Mouse (Mus musculus) kidney, postnatal 14 days (tissue): ENCODE measurements around the gene Fam160b1.
A peak's percentile ranks its signal among the peaks of the same experiment; 100 is the strongest.

Experiments used
- DNase-seq: peaks from one replicate; pipeline ENCODE4 v3.0.0; 2022; ENCODE audit warnings: mixed read lengths

The Fam160b1 gene

DNA sequence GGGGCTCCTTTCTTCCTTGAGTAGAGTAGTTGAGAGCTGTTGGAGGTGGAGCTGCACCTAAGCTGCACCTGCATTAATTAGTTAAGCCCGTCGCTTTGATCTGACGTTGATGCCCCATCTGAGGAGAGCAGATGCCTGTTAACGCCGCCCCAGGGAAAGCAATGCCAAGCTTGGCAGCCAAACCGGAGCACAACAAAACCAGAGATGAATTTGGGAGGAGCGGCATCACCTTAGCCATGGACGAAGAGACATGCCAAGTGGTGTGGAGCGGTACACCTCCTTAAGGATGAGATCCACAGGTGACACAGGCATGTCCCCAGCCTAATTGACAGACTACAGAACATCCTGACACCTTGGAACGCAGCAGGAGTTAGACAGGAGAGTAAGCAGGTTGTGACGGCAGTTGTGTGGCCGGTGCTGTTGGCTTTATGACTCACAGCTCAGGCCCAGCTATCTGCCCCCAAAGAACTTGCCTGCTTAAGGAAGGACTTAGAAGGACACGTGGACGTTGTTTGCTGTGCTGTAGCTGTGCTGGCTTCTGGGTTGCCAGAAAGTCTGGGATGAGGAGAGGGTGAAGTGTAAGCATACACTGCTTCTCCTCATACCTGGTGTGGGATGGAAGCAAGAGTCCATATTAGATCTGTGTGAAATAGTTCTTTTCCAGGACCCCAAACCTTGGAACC, 67.4 kb downstream of the Fam160b1 start:
- DNase-seq: no peak

DNA sequence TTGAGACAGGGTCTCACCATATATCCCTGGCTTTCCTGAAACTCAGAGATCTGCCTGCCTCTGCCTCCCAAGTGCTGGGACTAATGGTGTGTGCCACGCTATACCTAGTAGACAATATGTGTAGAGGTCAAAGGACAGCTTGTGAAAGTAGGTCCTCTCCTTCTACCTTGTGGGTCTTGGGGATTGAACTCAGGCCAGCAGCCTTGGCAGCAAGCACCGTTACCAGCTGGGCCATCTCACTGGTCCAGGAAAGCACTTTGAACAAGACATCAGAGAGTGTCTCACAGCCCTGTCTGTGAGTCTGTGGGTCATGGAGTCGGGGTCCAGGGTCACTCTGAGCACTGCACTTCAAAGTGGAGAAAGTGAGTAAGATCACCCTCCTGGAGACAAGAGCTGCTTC, 68.2 kb downstream of the Fam160b1 start:
- DNase-seq: no peak

DNA sequence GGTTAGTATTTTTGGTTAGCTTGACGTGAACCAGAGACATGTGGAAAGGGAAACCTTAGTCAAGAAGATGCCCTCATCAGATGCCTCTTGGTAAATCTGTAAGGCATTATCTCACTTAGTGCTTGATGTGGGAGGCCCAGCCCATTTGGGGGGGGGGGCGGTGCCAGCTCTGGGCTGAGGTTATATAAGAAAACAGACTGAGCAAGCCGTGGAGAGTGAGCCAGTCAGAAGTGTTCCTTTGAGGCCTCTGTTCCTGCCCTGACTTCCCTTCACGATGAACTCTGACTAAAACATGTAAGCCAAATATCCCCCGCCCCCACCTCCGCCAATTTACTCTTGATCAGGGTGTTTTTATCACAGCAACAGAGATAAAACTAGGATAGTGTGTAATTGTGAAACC, 69.4 kb downstream of the Fam160b1 start:
- DNase-seq: no peak

- no peak for DNase-seq
These were observed 71.0 kb downstream of the Fam160b1 start for GRCm38 (mm10) chr19:57431476-57431875.

GRCm38 (mm10) chr19:57434024-57434423, 73.5 kb downstream of the Fam160b1 start:
- DNase-seq: no peak

DNA sequence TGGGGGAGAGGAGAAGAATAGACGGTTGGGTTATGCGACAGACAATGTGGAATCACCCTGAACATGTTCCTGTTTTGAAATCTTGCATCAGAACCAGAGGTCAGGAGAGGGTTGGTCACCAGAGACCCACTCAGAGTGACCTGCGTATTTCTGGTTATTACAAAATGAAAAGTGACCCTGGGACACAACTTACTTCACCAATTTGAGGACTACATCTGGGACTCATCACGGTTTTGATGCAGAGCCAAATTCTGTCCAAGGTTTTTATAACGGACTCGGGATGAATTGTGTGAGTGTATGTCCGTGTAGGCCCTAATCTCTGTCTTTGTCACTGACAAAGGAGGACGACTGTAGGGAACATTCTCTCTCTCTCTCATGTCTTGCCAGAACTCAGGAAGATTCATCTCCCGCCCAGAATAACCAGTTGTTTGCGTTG, 76.1 kb downstream of the Fam160b1 start:
- DNase-seq: peak; percentile 81

DNA sequence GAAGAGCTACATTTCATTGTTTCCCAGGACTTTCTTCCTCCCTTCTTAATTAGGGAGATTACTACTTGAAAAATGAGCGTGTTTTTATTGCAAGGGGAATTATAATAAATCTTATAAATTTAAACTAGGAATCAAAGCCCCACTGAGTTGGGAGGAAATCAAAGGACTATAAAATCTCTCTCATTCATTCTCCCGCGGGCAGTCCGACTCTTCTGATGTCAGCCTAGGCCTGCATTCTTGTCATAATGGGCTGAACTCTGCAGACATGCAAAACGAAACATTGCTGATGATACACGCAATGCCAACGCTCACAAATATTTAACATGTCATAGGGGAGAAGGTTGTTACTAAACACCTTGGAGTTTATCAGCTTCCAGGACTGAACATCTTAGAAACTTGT, 76.6 kb downstream of the Fam160b1 start:
- peak; percentile 39 for DNase-seq
